Mouse (Mus musculus) small intestine, adult 2 months (tissue): ENCODE measurements at regions not wholly inside any gene's neighbourhood (a gene's known extent, or its start where the extent isn't known, plus 50 kb on each side); places are given as distances from the start of the nearest gene placed in this dataset.
"Not testable (repeated sequence)": the region's sequence is repeated elsewhere in the genome, so short reads cannot be mapped to it uniquely, and the experiment has no call there.

Experiments used
- H3K27ac ChIP-seq: fragments of 200-500 bp; 2 replicates; pipeline ENCODE4 v1.5.1; 2012; ENCODE audit warnings: low read depth, low read length, control low read depth, inconsistent platforms; ENCODE audit not compliant: insufficient read depth
- H3K27me3 ChIP-seq: fragments of 200-500 bp; 2 replicates; pipeline ENCODE4 v1.6.1; 2012; ENCODE audit warnings: mild to moderate bottlenecking, moderate library complexity, low read length, inconsistent platforms; ENCODE audit not compliant: control insufficient read depth, insufficient read depth
- H3K36me3 ChIP-seq: fragments of 200-500 bp; 2 replicates; pipeline ENCODE4 v1.6.1; 2012; ENCODE audit warnings: mild to moderate bottlenecking, low read length, control low read depth, inconsistent platforms; ENCODE audit not compliant: control insufficient read depth, insufficient read depth
- H3K4me1 ChIP-seq: fragments of 200-500 bp; 2 replicates; pipeline ENCODE4 v1.6.1; 2012; ENCODE audit warnings: low read length, inconsistent platforms, mixed read lengths; ENCODE audit not compliant: control insufficient read depth, insufficient read depth, insufficient read length
- H3K4me3 ChIP-seq: fragments of 200-500 bp; 2 replicates; pipeline ENCODE4 v1.5.1; 2012; ENCODE audit warnings: low read depth, mild to moderate bottlenecking, control low read depth, inconsistent platforms, low read length, moderate library complexity
- CTCF ChIP-seq: fragments of 200-500 bp; IDR thresholded peaks from 2 replicates; pipeline ENCODE4 v1.5.1; 2012; ENCODE audit warnings: low read depth, mild to moderate bottlenecking, control low read depth, inconsistent platforms, low read length, moderate library complexity, mixed read lengths; ENCODE audit not compliant: insufficient replicate concordance, insufficient read length; ENCODE audit errors: extremely low read depth
- POLR2A ChIP-seq: fragments of 200-500 bp; IDR thresholded peaks from 2 replicates; pipeline ENCODE4 v1.6.1; 2012; ENCODE audit warnings: low read depth, mild to moderate bottlenecking, control low read depth, inconsistent platforms, low read length, moderate library complexity
- WGBS: fragments of 180-500 bp; shearing (Covaris S2); methylation state at CpG from one replicate; pipeline ENCODE4 v1.1.7; 2018; 5-methylcytosine and 5-hydroxymethylcytosine counted together

- Histone ChIP-seq H3K36me3 (no peaks in the 10 kb centered on the region), H3K4me3 (no peak overlapping the region), H3K4me1 (peaks cover 4% of the 10 kb centered on the region; the same call in 1 of the 2 replicates), H3K27me3 (no peaks in the 10 kb centered on the region), H3K27ac (no peak overlapping the region)
- TF ChIP-seq CTCF: no peak
- no peak for TF ChIP-seq POLR2A
- 49% methylated on average over 12 of the region's 12 CpGs for WGBS
Measured at GRCm38 (mm10) chr13:99123476-99124140, 61.0 kb upstream of the Zfp366 start.

DNA sequence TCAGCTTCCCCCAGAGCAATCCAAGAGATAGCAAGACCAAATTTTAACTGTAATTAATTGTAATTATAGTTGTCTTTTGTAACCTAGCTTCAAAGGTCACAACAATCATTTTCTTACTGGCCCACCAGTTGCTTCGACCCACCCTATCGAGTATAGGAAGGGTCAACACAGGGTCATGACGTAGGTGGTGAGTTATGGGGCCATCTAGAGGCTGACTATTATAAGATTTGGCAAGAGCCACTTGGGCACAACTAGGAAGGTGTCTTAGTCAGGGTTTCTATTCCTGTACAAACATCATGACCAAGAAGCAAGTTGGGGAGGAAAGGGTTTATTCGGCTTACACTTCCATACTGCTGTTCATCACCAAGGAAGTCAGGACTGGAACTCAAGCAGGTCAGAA, 62.1 kb upstream of the Zfp366 start:
- H3K27me3 ChIP-seq, H3K36me3 ChIP-seq, H3K4me3 ChIP-seq, H3K27ac ChIP-seq, H3K4me1 ChIP-seq: not testable (repeated sequence)
- 81% methylated on average over 4 of the region's 4 CpGs for WGBS

DNA sequence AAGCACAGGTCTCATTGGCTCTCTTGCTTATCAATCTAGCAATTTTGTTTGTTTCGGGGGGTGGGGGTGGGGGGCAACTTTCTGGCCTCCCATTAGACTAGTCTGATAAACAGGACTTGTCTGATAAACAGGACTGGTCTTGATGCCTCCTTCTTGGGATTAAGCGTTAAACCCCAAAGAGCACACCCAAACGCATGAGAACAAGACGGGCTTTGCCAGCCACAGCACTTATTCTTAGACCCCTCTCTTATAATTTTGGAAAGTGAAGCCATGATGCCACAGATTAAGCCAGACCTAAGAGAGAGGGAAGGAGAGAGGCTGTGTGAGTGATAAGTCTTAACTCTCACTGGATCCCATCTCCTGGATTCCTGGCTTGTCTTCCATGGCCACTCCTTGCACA, 63.5 kb upstream of the Zfp366 start:
- Histone ChIP-seq H3K27me3 (no peaks in the 10 kb centered on the region), H3K27ac (no peak overlapping the region), H3K4me3 (no peak overlapping the region), H3K4me1 (peaks cover 4% of the 10 kb centered on the region; the same call in 1 of the 2 replicates), H3K36me3 (no peaks in the 10 kb centered on the region)
- WGBS: 99% methylated on average over 4 of the region's 4 CpGs
- TF ChIP-seq CTCF (no peak), POLR2A (no peak)

GRCm38 (mm10) chr13:99119941-99120340, 64.7 kb upstream of the Zfp366 start:
- Histone ChIP-seq H3K36me3 (no peaks in the 10 kb centered on the region), H3K27ac (no peak overlapping the region), H3K4me1 (peaks cover 4% of the 10 kb centered on the region; the same call in 1 of the 2 replicates), H3K27me3 (no peaks in the 10 kb centered on the region), H3K4me3 (no peak overlapping the region)
- TF ChIP-seq CTCF: no peak
- TF ChIP-seq POLR2A: no peak
- WGBS: 79% methylated on average over 3 of the region's 3 CpGs

DNA sequence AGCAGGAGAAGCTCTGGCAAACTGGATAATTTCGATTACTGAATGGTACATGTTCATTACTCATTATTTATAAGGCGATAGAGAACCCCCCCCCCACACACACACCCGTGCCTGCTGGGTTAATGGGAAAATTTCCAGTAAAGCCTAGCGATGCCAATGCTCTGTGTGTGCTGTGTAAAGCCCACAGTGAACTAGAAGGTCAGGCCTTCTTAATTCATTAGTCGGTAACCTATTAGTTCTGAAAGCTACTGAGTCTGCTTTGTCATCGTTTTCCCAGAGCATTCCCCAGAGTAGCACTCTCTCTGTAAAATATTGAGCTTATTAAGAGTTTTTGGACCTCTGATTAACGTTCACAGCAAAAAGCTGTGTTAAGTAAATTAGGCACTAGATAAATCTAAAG, 65.7 kb upstream of the Zfp366 start:
- TF ChIP-seq POLR2A (no peak), CTCF (no peak)
- H3K4me3 ChIP-seq: no peak overlapping the region
- no peak overlapping the region for H3K27ac ChIP-seq
- no peaks in the 10 kb centered on the region for H3K36me3 ChIP-seq
- peaks cover 4% of the 10 kb centered on the region; the same call in 1 of the 2 replicates for H3K4me1 ChIP-seq
- WGBS: 75% methylated on average over 7 of the region's 7 CpGs
- no peaks in the 10 kb centered on the region for H3K27me3 ChIP-seq

- Histone ChIP-seq H3K4me3 (no peak overlapping the region), H3K4me1 (peaks cover 4% of the 10 kb centered on the region; the same call in 1 of the 2 replicates), H3K27ac (no peak overlapping the region), H3K36me3 (no peaks in the 10 kb centered on the region), H3K27me3 (no peaks in the 10 kb centered on the region)
- no peak for TF ChIP-seq POLR2A
- no peak for TF ChIP-seq CTCF
- 90% methylated on average over 7 of the region's 7 CpGs for WGBS
Measured at GRCm38 (mm10) chr13:99115541-99115940, 69.1 kb upstream of the Zfp366 start.

- H3K27me3 ChIP-seq: no peaks in the 10 kb centered on the region
- no peaks in the 10 kb centered on the region; the same call in 1 of the 2 replicates for H3K4me1 ChIP-seq
- no peaks in the 10 kb centered on the region for H3K36me3 ChIP-seq
- TF ChIP-seq POLR2A: no peak
- 22% methylated on average over 3 of the region's 3 CpGs for WGBS
- H3K27ac ChIP-seq: peak overlapping the region; percentile 41; the same call in 1 of the 2 replicates
- no peak overlapping the region for H3K4me3 ChIP-seq
Measured at GRCm38 (mm10) chr13:99114565-99114964, 70.1 kb upstream of the Zfp366 start.
